Mouse (Mus musculus) embryonic fibroblast, embryonic 13.5 days (primary cell): ENCODE data around the gene Nckap1l. TPM values are rescaled to one million over a fixed set of nuclear protein-coding genes. Genes with fewer than 3 reads are reported as not detected.

Experiments
- H3K27ac ChIP-seq: 2 replicates; pipeline ENCODE4 v1.5.1; 2012; ENCODE audit warnings: low read length, control low read depth, inconsistent platforms; ENCODE audit not compliant: insufficient read depth
- H3K4me1 ChIP-seq: 2 replicates; pipeline ENCODE4 v1.6.1; 2011; ENCODE audit warnings: low read length; ENCODE audit not compliant: control insufficient read depth, insufficient read depth
- H3K4me3 ChIP-seq: 2 replicates; pipeline ENCODE4 v1.5.1; 2011; ENCODE audit warnings: mild to moderate bottlenecking, control low read depth, low read length; ENCODE audit not compliant: insufficient read depth
- CTCF ChIP-seq: IDR thresholded peaks from 2 replicates; pipeline ENCODE4 v1.5.1; 2011; ENCODE audit warnings: mild to moderate bottlenecking, control low read depth, low read length, moderate library complexity, borderline replicate concordance; ENCODE audit not compliant: insufficient read depth
- POLR2A ChIP-seq: IDR thresholded peaks from 2 replicates; pipeline ENCODE4 v1.6.1; 2011; ENCODE audit warnings: low read depth, mild to moderate bottlenecking, control low read depth, low read length, moderate library complexity
- polyA plus RNA-seq: library from polyadenylated mRNA; stranded (reverse); fragments of >200 nt; gene quantifications from 2 replicates; pipeline ENCODE4 v1.2.4, GENCODE M21; 2011; ENCODE audit warnings: low read depth; ENCODE audit not compliant: missing spikeins, insufficient read length

Gene Nckap1l
- polyA plus RNA-seq, 1 experiment, result 2.1 TPM

- TF ChIP-seq POLR2A (no peak), CTCF (no peak)
- Histone ChIP-seq H3K27ac (no peak overlapping the region), H3K4me1 (no peaks in the 10 kb centered on the region; the same call in 1 of the 2 replicates), H3K4me3 (no peak overlapping the region)
These were observed 82.9 kb downstream of the Nckap1l start for GRCm38 (mm10) chr15:103536456-103536855.

GRCm38 (mm10) chr15:103537011-103537821 is 83.6 kb downstream of the Nckap1l start:
- H3K4me3 ChIP-seq, result peak overlapping the region; percentile 37
- no peaks in the 10 kb centered on the region; the same call in 1 of the 2 replicates for H3K4me1 ChIP-seq
- H3K27ac ChIP-seq, result no peak overlapping the region
- no peak for TF ChIP-seq POLR2A
- no peak for TF ChIP-seq CTCF

- no peak for TF ChIP-seq POLR2A
- TF ChIP-seq CTCF, result no peak
- Histone ChIP-seq H3K4me1 (no peaks in the 10 kb centered on the region; the same call in 1 of the 2 replicates), H3K27ac (no peak within 1 kb of the TSS), H3K4me3 (peak within 1 kb of the TSS; percentile 37)
These were observed 84.2 kb downstream of the Nckap1l start, which contains the start of gene Ppp1r1a for GRCm38 (mm10) chr15:103537822-103538213. Gene Ppp1r1a (minus strand): TSS chr15:103538003.

GRCm38 (mm10) chr15:103539259-103539658 is 85.7 kb downstream of the Nckap1l start:
- Histone ChIP-seq H3K27ac (no peak overlapping the region), H3K4me3 (no peak overlapping the region), H3K4me1 (no peaks in the 10 kb centered on the region; the same call in 1 of the 2 replicates)
- TF ChIP-seq CTCF, result no peak
- no peak for TF ChIP-seq POLR2A

GRCm38 (mm10) chr15:103540646-103541045 is 87.1 kb downstream of the Nckap1l start:
- no peak overlapping the region for H3K27ac ChIP-seq
- no peak overlapping the region for H3K4me3 ChIP-seq
- TF ChIP-seq CTCF, result no peak
- H3K4me1 ChIP-seq, result no peaks in the 10 kb centered on the region; the same call in 1 of the 2 replicates

- TF ChIP-seq POLR2A, result no peak
- TF ChIP-seq CTCF, result no peak
- no peak overlapping the region for H3K4me3 ChIP-seq
- H3K27ac ChIP-seq, result no peak overlapping the region
- no peaks in the 10 kb centered on the region for H3K4me1 ChIP-seq
These were observed 88.9 kb downstream of the Nckap1l start for GRCm38 (mm10) chr15:103542526-103542925.

- no peaks in the 10 kb centered on the region for H3K4me1 ChIP-seq
- H3K4me3 ChIP-seq, result no peak overlapping the region
- TF ChIP-seq POLR2A (no peak), CTCF (no peak)
- H3K27ac ChIP-seq, result no peak overlapping the region
These were observed 94.4 kb downstream of the Nckap1l start for GRCm38 (mm10) chr15:103547983-103548382.

Other genes with a start within 250 kb of the Nckap1l start
- gene Cbx5, start 214.0 kb upstream of the Nckap1l start, polyA plus RNA-seq, result 132 and 172 TPM in 2 replicates
- 509 and 719 TPM in 2 replicates for gene Hnrnpa1, start 213.4 kb upstream of the Nckap1l start, polyA plus RNA-seq
- not detected in 2 replicates for gene Nfe2, start 195.4 kb upstream of the Nckap1l start, polyA plus RNA-seq
- gene Copz1, start 181.1 kb upstream of the Nckap1l start, polyA plus RNA-seq, result 141 and 143 TPM in 2 replicates
- 0.40 TPM in 1 of 2 replicates, not detected in the other for gene Gpr84, start 143.2 kb upstream of the Nckap1l start, polyA plus RNA-seq
- gene Zfp385a, start 113.7 kb upstream of the Nckap1l start, polyA plus RNA-seq, result 25.0 and 27.6 TPM in 2 replicates
- 161 and 346 TPM in 2 replicates for gene Itga5, start 87.0 kb upstream of the Nckap1l start, polyA plus RNA-seq
- not detected in 2 replicates for gene Gtsf1, start 23.3 kb upstream of the Nckap1l start, polyA plus RNA-seq
- not detected in 2 replicates for gene Gtsf2, start 5.3 kb upstream of the Nckap1l start, polyA plus RNA-seq
- gene Pde1b, start 49.2 kb downstream of the Nckap1l start, polyA plus RNA-seq, result 3.4 and 5.4 TPM in 2 replicates
- 2.0 and 2.1 TPM in 2 replicates for gene Ppp1r1a, start 84.2 kb downstream of the Nckap1l start, polyA plus RNA-seq
- not detected in 2 replicates for gene Glycam1, start 111.3 kb downstream of the Nckap1l start, polyA plus RNA-seq